Mouse (Mus musculus) CH12F3 (cell line): ENCODE results near the gene Mkrn1.
"Not testable (repeated sequence)": the region's sequence is repeated elsewhere in the genome, so short reads cannot be mapped to it uniquely, and the experiment has no call there.

Source experiments
- in situ Hi-C: fragments of 300-500 bp; cut with MboI; formaldehyde crosslinking; loops from 2 replicates; pipeline ENCODE4 v1.14.3; 2020; ENCODE audit warnings: low sequenced_read_pairs

The Mkrn1 gene

GRCm38 (mm10) chr6:39380276-39380675 lies 40.0 kb downstream of the Mkrn1 start:
- in situ Hi-C loops: no loop called here

GRCm38 (mm10) chr6:39379749-39380148 lies 40.5 kb downstream of the Mkrn1 start:
- in situ Hi-C loops: no loop called here

- in situ Hi-C loops: no loop called here
Observed at GRCm38 (mm10) chr6:39379224-39379623, 41.0 kb downstream of the Mkrn1 start.

- in situ Hi-C loops: not testable (repeated sequence)
Observed at GRCm38 (mm10) chr6:39378161-39378835, 42.0 kb downstream of the Mkrn1 start.

- in situ Hi-C loops: no loop called here
Observed at GRCm38 (mm10) chr6:39377311-39377827, 42.9 kb downstream of the Mkrn1 start, which contains the start of gene Slc37a3. Gene Slc37a3 (minus strand): TSS chr6:39377675.

GRCm38 (mm10) chr6:39376775-39377174 lies 43.5 kb downstream of the Mkrn1 start:
- in situ Hi-C loops: no loop called here

GRCm38 (mm10) chr6:39373301-39373955 lies 46.8 kb downstream of the Mkrn1 start:
- in situ Hi-C loops: no loop called here

GRCm38 (mm10) chr6:39372727-39373126 lies 47.5 kb downstream of the Mkrn1 start:
- in situ Hi-C loops: no loop called here

- in situ Hi-C loops: no loop called here
Observed at GRCm38 (mm10) chr6:39372042-39372441, 48.2 kb downstream of the Mkrn1 start.

- in situ Hi-C loops: no loop called here
Observed at GRCm38 (mm10) chr6:39369631-39370030, 50.6 kb downstream of the Mkrn1 start.

- in situ Hi-C loops: no loop called here
Observed at GRCm38 (mm10) chr6:39362684-39363083, 57.6 kb downstream of the Mkrn1 start.

GRCm38 (mm10) chr6:39359207-39359606 lies 61.1 kb downstream of the Mkrn1 start:
- in situ Hi-C loops: not testable (repeated sequence)

- in situ Hi-C loops: loop anchor here (25.0 kb wide), 1 partner anchor 162 kb away; no protein-coding TSS in a partner anchor
Observed at GRCm38 (mm10) chr6:39348946-39349345, 71.3 kb downstream of the Mkrn1 start.

- in situ Hi-C loops: loop anchor here (25.0 kb wide), 1 partner anchor 161 kb away; no protein-coding TSS in a partner anchor
Observed at GRCm38 (mm10) chr6:39347880-39348814, 72.1 kb downstream of the Mkrn1 start.
